Mouse (Mus musculus) liver, embryonic 11.5 days (tissue): ENCODE results near the gene Gm11146. TPM values are rescaled to one million over a fixed set of nuclear protein-coding genes. Genes with fewer than 3 reads are reported as not detected.
A peak's percentile ranks its signal among the peaks of the same experiment; 100 is the strongest.

Source experiments
- ATAC-seq: fragments of 200-750 bp; cut with Nextera tagmentation; replicated peaks from 2 replicates; pipeline ENCODE4 v1.8.0; 2017; ENCODE audit warnings: moderate number of reproducible peaks, mild to moderate bottlenecking, moderate TSS enrichment, moderate library complexity; ENCODE audit not compliant: low FRiP score
- DNase-seq: peaks from one replicate; pipeline ENCODE4 v3.0.0-alpha.2; 2017; ENCODE audit warnings: low spot score
- H3K27ac ChIP-seq: fragments of 300-500 bp; sonication (generic); 2 replicates; pipeline ENCODE4 v1.5.1; 2014; ENCODE audit warnings: mild to moderate bottlenecking, low read depth, low read length, control low read depth
- H3K27me3 ChIP-seq: fragments of 300-500 bp; sonication (generic); replicated peaks from 2 replicates; pipeline ENCODE4 v1.6.1; 2014; ENCODE audit warnings: low read length, mixed read lengths; ENCODE audit not compliant: control insufficient read depth, insufficient read depth
- H3K36me3 ChIP-seq: fragments of 300-500 bp; sonication (generic); 2 replicates; pipeline ENCODE4 v1.6.1; 2014; ENCODE audit warnings: mild to moderate bottlenecking, low read length, moderate library complexity, mixed read lengths; ENCODE audit not compliant: control insufficient read depth, insufficient read depth
- H3K4me1 ChIP-seq: fragments of 300-500 bp; sonication (generic); replicated peaks from 2 replicates; pipeline ENCODE4 v1.6.1; 2014; ENCODE audit warnings: low read length, mixed read lengths; ENCODE audit not compliant: control insufficient read depth, insufficient read depth
- H3K4me2 ChIP-seq: fragments of 300-500 bp; sonication (generic); 2 replicates; pipeline ENCODE4 v1.6.1; 2014; ENCODE audit warnings: mild to moderate bottlenecking, control low read depth, moderate library complexity
- H3K4me3 ChIP-seq: fragments of 300-500 bp; sonication (generic); 2 replicates; pipeline ENCODE4 v1.5.1; 2014; ENCODE audit warnings: low read depth, low read length, control low read depth
- H3K9ac ChIP-seq: fragments of 300-500 bp; sonication (generic); 2 replicates; pipeline ENCODE4 v1.6.1; 2014; ENCODE audit warnings: low read depth, low read length, control low read depth
- H3K9me3 ChIP-seq: fragments of 300-500 bp; sonication (generic); 2 replicates; pipeline ENCODE4 v1.6.1; 2016; ENCODE audit warnings: low read length, inconsistent platforms, mixed read lengths; ENCODE audit not compliant: control insufficient read depth
- WGBS: fragments of 180-500 bp; shearing (Covaris S2); extraction: QIAGEN DNeasy Blood & Tissue Kit; methylation state at CpG from one replicate; pipeline ENCODE4 v1.1.7; 2014; 5-methylcytosine and 5-hydroxymethylcytosine counted together
- microRNA counts: library from miRNA; unstranded; fragments of <30 nt; microRNA quantifications from one replicate; lab custom pipeline; 2015
- microRNA-seq: library from miRNA; unstranded; fragments of <30 nt; microRNA quantifications from one replicate; pipeline ENCODE4, GENCODE M21; 2017; ENCODE audit warnings: borderline number of aligned reads
- polyA plus RNA-seq: library from polyadenylated mRNA; unstranded; fragments of >200 nt; fragmentation: Nextera tagmentation; extraction: Ambion mirVana; gene quantifications from 2 replicates; pipeline ENCODE4 v1.2.1, GENCODE M21; 2014

Gm11146 gene
- polyA plus RNA-seq, 1 experiment from 2014 or later: not detected

- Histone ChIP-seq H3K4me1 (no peaks in the 10 kb centered on the region), H3K4me3 (no peak overlapping the region), H3K9ac (no peak overlapping the region), H3K4me2 (no peak overlapping the region), H3K27me3 (no peaks in the 10 kb centered on the region), H3K36me3 (no peaks in the 10 kb centered on the region), H3K9me3 (no peaks in the 10 kb centered on the region), H3K27ac (no peak overlapping the region)
- WGBS: 84% methylated on average over 3 of the region's 3 CpGs
- ATAC-seq (no peak), DNase-seq (no peak)
Observed at GRCm38 (mm10) chr16:77592986-77593385, 8.9 kb downstream of the Gm11146 start.

GRCm38 (mm10) chr16:77573036-77573435, 28.9 kb downstream of the Gm11146 start:
- H3K4me3 ChIP-seq: no peak overlapping the region
- peaks cover 2% of the 10 kb centered on the region; the same call in 1 of the 2 replicates for H3K9me3 ChIP-seq
- ATAC-seq (no peak), DNase-seq (no peak)
- H3K27me3 ChIP-seq: no peaks in the 10 kb centered on the region
- no peak overlapping the region for H3K27ac ChIP-seq
- no peak overlapping the region for H3K9ac ChIP-seq
- WGBS: 77% methylated on average over 5 of the region's 5 CpGs
- H3K4me2 ChIP-seq: no peak overlapping the region
- no peaks in the 10 kb centered on the region for H3K36me3 ChIP-seq
- H3K4me1 ChIP-seq: no peaks in the 10 kb centered on the region

DNA sequence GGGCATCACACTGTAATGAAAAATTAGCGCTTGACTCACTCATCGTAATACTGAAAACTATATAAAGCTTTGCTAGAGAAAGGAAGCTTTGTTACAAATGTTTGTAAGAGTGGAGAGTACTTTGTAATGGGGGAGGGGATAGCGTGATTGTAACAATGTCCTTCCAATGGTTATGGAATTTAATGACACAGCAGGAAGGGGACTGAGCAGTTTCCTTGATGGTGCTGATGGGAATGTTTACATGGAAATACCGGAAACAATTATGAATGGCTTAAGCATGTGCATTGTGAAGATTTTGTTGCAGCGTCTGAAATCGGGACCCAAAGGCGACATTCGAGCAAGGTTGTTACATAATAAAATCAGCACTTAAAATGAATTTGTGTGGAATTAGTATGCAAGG, 32.4 kb downstream of the Gm11146 start:
- Histone ChIP-seq H3K9ac (no peak overlapping the region), H3K4me1 (no peaks in the 10 kb centered on the region), H3K27ac (no peak overlapping the region), H3K4me2 (no peak overlapping the region), H3K27me3 (no peaks in the 10 kb centered on the region), H3K36me3 (no peaks in the 10 kb centered on the region), H3K9me3 (peaks cover 2% of the 10 kb centered on the region; the same call in 1 of the 2 replicates), H3K4me3 (no peak overlapping the region)
- WGBS: 87% methylated on average over 8 of the region's 8 CpGs
- no peak for DNase-seq
- ATAC-seq: no peak

- Histone ChIP-seq H3K36me3 (no peaks in the 10 kb centered on the region), H3K4me1 (no peaks in the 10 kb centered on the region), H3K9me3 (peaks cover 2% of the 10 kb centered on the region; the same call in 1 of the 2 replicates), H3K9ac (no peak overlapping the region), H3K4me3 (no peak overlapping the region), H3K27ac (no peak overlapping the region), H3K27me3 (no peaks in the 10 kb centered on the region), H3K4me2 (no peak overlapping the region)
- WGBS: 68% methylated on average over 3 of the region's 3 CpGs
- DNase-seq (no peak), ATAC-seq (no peak)
Observed at GRCm38 (mm10) chr16:77568384-77568783, 33.5 kb downstream of the Gm11146 start.

DNA sequence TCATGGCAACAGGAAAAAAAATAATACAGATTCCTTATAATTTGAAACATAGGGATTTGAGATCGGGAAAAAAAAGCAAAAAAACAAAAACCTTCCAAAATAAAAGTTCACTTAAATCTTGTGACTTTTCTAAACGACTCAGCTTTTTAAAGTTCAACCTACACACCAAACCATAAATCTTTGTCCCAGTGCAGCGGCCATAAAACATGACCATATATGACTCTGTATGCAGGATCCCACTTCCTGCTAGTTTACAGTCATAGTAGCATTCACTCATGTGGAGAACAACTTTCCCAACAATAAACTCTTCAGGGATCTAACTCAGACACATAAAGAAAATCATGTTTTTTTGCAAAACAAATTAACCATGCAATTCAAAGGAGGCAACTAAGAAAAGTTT, 39.0 kb downstream of the Gm11146 start:
- no peaks in the 10 kb centered on the region for H3K4me1 ChIP-seq
- no peaks in the 10 kb centered on the region for H3K27me3 ChIP-seq
- no peak overlapping the region for H3K27ac ChIP-seq
- H3K9ac ChIP-seq: no peak overlapping the region
- H3K36me3 ChIP-seq: no peaks in the 10 kb centered on the region
- H3K9me3 ChIP-seq: no peaks in the 10 kb centered on the region
- WGBS: 80% methylated on average over 3 of the region's 3 CpGs
- ATAC-seq: no peak
- H3K4me2 ChIP-seq: no peak overlapping the region
- H3K4me3 ChIP-seq: no peak overlapping the region
- no peak for DNase-seq

DNA sequence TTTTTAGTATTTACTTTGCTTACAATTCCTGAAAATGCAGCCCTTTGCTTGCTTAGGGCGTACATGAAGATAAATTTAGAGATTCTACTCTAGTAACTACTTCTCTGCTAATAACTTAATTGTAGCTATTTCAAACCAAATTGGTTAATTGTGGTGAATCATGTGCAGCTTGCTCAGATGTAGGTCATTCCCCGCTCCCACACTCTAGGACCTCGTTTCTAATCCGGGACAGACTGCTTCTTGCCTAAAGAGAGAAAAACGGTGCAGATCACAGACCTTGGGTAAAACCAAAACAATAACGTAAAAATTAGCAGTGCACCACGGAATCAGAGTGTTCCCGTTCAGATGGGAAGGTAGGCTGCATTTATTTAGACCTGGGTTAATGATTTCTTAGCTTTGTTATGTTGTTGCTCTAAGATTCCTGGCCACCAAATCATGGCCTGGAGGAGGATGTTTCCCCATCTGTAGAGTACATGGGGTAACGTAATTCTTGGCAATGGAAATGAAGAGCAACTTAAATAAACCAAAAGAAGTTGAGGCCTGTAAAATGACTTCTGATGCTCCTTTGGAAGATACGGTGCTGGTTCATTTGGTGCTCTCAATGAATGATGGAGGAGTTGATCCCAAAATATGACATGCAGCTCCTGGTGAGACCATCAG, 45.3 kb downstream of the Gm11146 start:
- H3K4me3 ChIP-seq: no peak overlapping the region
- H3K27me3 ChIP-seq: no peaks in the 10 kb centered on the region
- ATAC-seq: no peak
- H3K36me3 ChIP-seq: no peaks in the 10 kb centered on the region
- H3K27ac ChIP-seq: no peak overlapping the region
- no peaks in the 10 kb centered on the region for H3K4me1 ChIP-seq
- no peak overlapping the region for H3K9ac ChIP-seq
- H3K4me2 ChIP-seq: no peak overlapping the region
- H3K9me3 ChIP-seq: no peaks in the 10 kb centered on the region
- WGBS: 88% methylated on average over 10 of the region's 10 CpGs
- no peak for DNase-seq

DNA sequence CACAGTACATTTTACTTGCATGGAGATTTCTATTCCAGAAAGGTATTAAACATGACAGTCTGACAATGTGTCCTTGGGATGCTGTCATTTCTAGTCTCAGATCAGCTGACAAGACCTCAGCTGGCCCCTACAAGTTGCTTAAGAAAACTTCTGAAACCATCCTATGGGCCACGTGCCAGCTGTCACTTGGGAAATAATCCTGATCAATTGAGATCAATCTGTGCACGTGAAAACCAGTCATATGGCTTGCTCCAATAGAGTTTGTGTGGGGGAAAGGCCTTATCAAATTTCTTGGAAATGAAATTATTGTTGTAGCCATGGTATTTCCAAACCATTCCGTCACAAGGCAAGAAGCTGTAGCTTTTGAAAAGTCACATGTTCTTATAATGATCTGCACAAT, 50.8 kb downstream of the Gm11146 start:
- no peaks in the 10 kb centered on the region for H3K9me3 ChIP-seq
- H3K36me3 ChIP-seq: no peaks in the 10 kb centered on the region
- H3K4me2 ChIP-seq: no peak overlapping the region
- WGBS: 71% methylated on average over 3 of the region's 3 CpGs
- no peaks in the 10 kb centered on the region for H3K4me1 ChIP-seq
- ATAC-seq: no peak
- no peak overlapping the region for H3K27ac ChIP-seq
- H3K27me3 ChIP-seq: no peaks in the 10 kb centered on the region
- no peak overlapping the region for H3K9ac ChIP-seq
- no peak overlapping the region for H3K4me3 ChIP-seq
- DNase-seq: no peak

MicroRNA genes within 50 kb of the gene (microRNA counts, 519-probe panel; counts per million panel counts)
- microRNA mmu-miR-125b-5p (lab: Ali Mortazavi, UCI) (8,207 counts per million, percentile 97 among the panel's probes with 10 or more counts), microRNA mmu-miR-99a (lab: Ali Mortazavi, UCI) (6,146 counts per million, percentile 69 among the panel's probes with 10 or more counts)

Small RNA genes lying within 50 kb of the gene (microRNA-seq; reads per million reads assigned to microRNA genes)
- gene Mir125b-2 (362 reads per million, percentile 62 among the genes with 10 or more reads in this experiment), gene Mir99a (28,572 reads per million, percentile 99 among the genes with 10 or more reads in this experiment), gene Mirlet7c-1 (61.2 reads per million, percentile 44 among the genes with 10 or more reads in this experiment)
